Mouse (Mus musculus) heart, embryonic 13.5 days (tissue): ENCODE results near the gene Zdhhc6. TPM values are rescaled to one million over a fixed set of nuclear protein-coding genes. Genes with fewer than 3 reads are reported as not detected.

Source experiments
- ATAC-seq: fragments of 200-750 bp; cut with Nextera tagmentation; 2 replicates; pipeline ENCODE4 v1.8.0; 2017; ENCODE audit warnings: moderate TSS enrichment; ENCODE audit not compliant: insufficient number of reproducible peaks, low FRiP score, low TSS enrichment; ENCODE audit errors: extremely low read depth
- H3K27ac ChIP-seq: fragments of 300-500 bp; sonication (generic); replicated peaks from 2 replicates; pipeline ENCODE4 v1.5.1; 2015; ENCODE audit warnings: moderate library complexity, mild to moderate bottlenecking, inconsistent platforms
- H3K27me3 ChIP-seq: fragments of 300-500 bp; sonication (generic); replicated peaks from 2 replicates; pipeline ENCODE4 v1.6.1; 2015; ENCODE audit warnings: mild to moderate bottlenecking, inconsistent platforms
- H3K36me3 ChIP-seq: fragments of 300-500 bp; sonication (generic); 2 replicates; pipeline ENCODE4 v1.6.1; 2015; ENCODE audit warnings: mild to moderate bottlenecking, inconsistent platforms
- H3K4me1 ChIP-seq: fragments of 300-500 bp; sonication (generic); 2 replicates; pipeline ENCODE4 v1.6.1; 2015; ENCODE audit warnings: inconsistent platforms
- H3K4me2 ChIP-seq: fragments of 300-500 bp; sonication (generic); 2 replicates; pipeline ENCODE4 v1.6.1; 2015; ENCODE audit warnings: inconsistent platforms, mild to moderate bottlenecking, moderate library complexity
- H3K4me3 ChIP-seq: fragments of 300-500 bp; sonication (generic); 2 replicates; pipeline ENCODE4 v1.5.1; 2015; ENCODE audit warnings: moderate library complexity, mild to moderate bottlenecking, inconsistent platforms
- H3K9ac ChIP-seq: fragments of 300-500 bp; sonication (generic); 2 replicates; pipeline ENCODE4 v1.6.1; 2015; ENCODE audit warnings: inconsistent platforms, mild to moderate bottlenecking, moderate library complexity
- H3K9me3 ChIP-seq: fragments of 300-500 bp; sonication (generic); 2 replicates; pipeline ENCODE4 v1.6.1; 2016; ENCODE audit warnings: inconsistent platforms
- WGBS: fragments of 180-500 bp; shearing (Covaris S2); methylation state at CpG from one replicate; pipeline ENCODE4 v1.1.7; 2015; ENCODE audit warnings: mixed read lengths; 5-methylcytosine and 5-hydroxymethylcytosine counted together
- polyA plus RNA-seq: library from polyadenylated mRNA; unstranded; fragments of >200 nt; fragmentation: Nextera tagmentation; extraction: Ambion mirVana; gene quantifications from 2 replicates; pipeline ENCODE4 v1.2.1, GENCODE M21; 2015

Gene Zdhhc6
- polyA plus RNA-seq, 1 experiment from 2014 or later: 59.4 TPM

DNA sequence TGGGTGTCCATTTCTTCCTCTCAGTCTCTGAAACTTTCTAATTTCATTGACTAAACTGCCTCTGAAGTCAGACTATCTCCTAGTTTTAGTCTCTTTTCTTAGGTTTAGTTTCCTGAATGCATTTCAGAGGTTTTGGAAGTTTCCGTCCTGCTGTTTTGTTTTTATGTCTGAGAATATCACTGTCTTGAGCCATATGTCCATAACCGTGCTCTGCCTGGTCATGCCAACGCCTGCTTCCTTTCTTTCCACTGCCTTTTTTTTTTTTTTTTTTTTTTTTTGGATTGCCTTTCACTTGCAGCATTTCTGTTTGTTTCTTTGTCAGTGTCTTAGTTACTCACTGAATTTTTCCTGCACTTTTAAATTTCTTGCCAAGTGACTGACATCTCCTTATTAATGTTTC is 15.3 kb downstream of the Zdhhc6 start:
- no peak overlapping the region for H3K9ac ChIP-seq
- WGBS: 79% methylated on average over 3 of the region's 3 CpGs
- H3K27ac ChIP-seq: no peak overlapping the region
- no peak overlapping the region for H3K4me3 ChIP-seq
- peaks cover 88% of the 10 kb centered on the region for H3K36me3 ChIP-seq
- no peak overlapping the region for H3K4me2 ChIP-seq
- H3K4me1 ChIP-seq: no peaks in the 10 kb centered on the region
- H3K9me3 ChIP-seq: no peaks in the 10 kb centered on the region
- no peaks in the 10 kb centered on the region for H3K27me3 ChIP-seq
- no peak for ATAC-seq

DNA sequence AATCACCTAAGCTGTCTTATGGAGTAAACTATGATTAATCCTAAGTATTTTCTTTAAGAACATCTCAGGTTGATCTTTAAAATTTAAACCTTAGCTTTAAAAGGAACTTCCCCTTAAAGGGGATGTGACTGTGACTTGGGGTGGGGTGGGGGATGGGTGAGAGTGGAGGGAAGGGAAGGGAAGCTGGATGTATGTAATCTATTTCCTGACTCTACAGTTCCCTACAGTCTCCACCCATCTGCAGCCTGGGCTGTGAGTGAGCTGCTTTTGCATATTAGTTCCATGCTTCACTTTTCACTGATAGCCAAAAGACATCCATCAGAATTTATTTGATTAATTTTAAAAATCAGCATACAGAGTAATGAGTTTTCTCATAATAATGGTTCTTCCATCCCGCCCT is 16.5 kb downstream of the Zdhhc6 start:
- Histone ChIP-seq H3K36me3 (peaks cover 92% of the 10 kb centered on the region), H3K9me3 (no peaks in the 10 kb centered on the region), H3K27me3 (no peaks in the 10 kb centered on the region), H3K4me3 (no peak overlapping the region), H3K9ac (no peak overlapping the region), H3K4me2 (no peak overlapping the region), H3K27ac (no peak overlapping the region), H3K4me1 (no peaks in the 10 kb centered on the region)
- no peak for ATAC-seq
- WGBS: 83% methylated on average over 1 of the region's 1 CpGs

DNA sequence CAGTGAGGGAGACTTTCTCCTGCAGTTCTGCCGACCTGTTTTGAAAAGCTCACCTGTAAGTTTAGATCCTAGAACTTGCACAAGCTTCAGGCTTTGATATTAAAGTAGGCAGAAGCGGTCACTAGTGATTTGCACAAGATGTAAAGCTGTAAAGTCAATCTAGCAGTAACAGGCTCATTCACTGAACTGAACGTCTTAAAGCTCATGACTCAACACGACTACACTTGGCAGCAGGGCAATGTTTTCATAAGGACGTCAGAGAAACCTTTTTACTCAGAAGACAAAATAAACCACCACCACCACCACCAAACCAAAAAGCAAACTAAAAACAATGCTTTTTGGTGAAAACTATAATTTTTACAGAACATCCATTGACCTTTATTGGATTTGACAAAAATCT is 17.9 kb downstream of the Zdhhc6 start:
- WGBS: 72% methylated on average over 5 of the region's 5 CpGs
- Histone ChIP-seq H3K4me3 (no peak overlapping the region), H3K9ac (no peak overlapping the region), H3K36me3 (peaks cover 90% of the 10 kb centered on the region), H3K4me2 (no peak overlapping the region), H3K27me3 (no peaks in the 10 kb centered on the region), H3K4me1 (0 out of 2 replicates have a peak, but pooled peaks cover 4% of the 10 kb centered on the region), H3K9me3 (no peaks in the 10 kb centered on the region), H3K27ac (no peak overlapping the region)
- no peak for ATAC-seq

DNA sequence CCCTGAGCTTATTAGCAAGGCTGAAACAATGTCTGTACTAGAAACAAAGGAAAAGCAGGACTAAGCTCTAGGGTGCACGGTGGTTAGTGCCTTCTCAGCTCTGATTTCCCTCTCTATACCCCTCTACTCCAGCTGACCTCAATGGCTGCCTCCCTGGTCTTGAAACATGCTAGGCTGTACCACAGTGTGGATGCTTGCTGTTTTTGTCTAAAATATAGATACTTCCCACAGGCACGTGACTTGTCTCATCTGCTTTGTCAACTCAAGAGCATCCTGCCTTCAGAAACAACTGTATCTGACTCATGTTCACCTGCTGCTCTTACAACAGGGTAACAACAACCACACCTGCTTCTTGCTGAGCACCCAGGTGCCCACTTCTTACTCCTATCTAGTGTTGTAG is 18.3 kb downstream of the Zdhhc6 start:
- Histone ChIP-seq H3K4me2 (no peak overlapping the region), H3K4me1 (0 out of 2 replicates have a peak, but pooled peaks cover 4% of the 10 kb centered on the region)

DNA sequence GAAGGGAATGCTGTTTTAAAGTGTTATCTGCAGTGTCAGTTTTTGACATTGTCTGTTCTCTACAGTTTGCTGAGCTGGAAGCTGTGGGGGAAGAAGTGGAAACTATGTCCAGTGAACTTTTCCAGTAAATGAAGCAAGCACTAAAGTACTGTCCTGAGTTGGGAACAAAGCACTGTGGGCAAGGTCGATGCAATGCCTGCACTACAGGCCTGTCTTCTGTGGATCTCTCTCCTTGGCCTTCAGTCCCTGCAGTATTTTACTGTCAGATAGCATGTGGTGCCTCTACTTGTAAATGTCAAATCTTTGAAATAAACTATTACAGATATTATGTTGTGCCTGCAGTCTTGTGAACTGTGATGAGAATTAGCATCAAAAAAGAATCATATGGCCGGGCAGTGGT is 19.5 kb downstream of the Zdhhc6 start:
- Histone ChIP-seq H3K4me2 (no peak overlapping the region), H3K27me3 (no peaks in the 10 kb centered on the region), H3K27ac (no peak overlapping the region), H3K9ac (no peak overlapping the region), H3K4me1 (0 out of 2 replicates have a peak, but pooled peaks cover 4% of the 10 kb centered on the region), H3K4me3 (no peak overlapping the region), H3K36me3 (peaks cover 81% of the 10 kb centered on the region), H3K9me3 (no peaks in the 10 kb centered on the region)
- 91% methylated on average over 2 of the region's 2 CpGs for WGBS
- no peak for ATAC-seq

More for the DNA sequence above, 18.3 kb downstream of the Zdhhc6 start:
- ATAC-seq: no peak
- H3K27me3 ChIP-seq: no peaks in the 10 kb centered on the region
- no peak overlapping the region for H3K9ac ChIP-seq
- peaks cover 85% of the 10 kb centered on the region for H3K36me3 ChIP-seq
- no peak overlapping the region for H3K27ac ChIP-seq
- no peaks in the 10 kb centered on the region for H3K9me3 ChIP-seq
- 89% methylated on average over 2 of the region's 2 CpGs for WGBS
- H3K4me3 ChIP-seq: no peak overlapping the region

DNA sequence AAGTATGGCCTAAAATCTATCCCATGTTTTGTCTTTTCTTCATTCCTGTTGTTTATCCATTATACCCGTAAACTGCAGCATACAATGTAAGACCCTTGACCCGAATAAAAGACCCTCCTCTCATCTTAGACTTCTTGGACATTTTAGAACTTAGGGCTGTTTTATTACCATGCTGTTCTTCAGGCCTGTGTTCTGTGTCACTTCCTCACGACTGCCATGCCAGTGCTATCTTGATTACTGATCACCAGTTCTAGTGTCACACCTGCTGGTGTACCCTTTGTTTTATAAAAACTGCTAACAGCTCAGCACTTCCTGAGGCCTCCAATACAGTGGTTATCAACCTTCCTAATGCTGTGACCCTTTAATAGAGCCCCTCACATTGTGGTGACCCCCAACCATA is 20.3 kb downstream of the Zdhhc6 start:
- 80% methylated on average over 3 of the region's 3 CpGs for WGBS
- H3K4me1 ChIP-seq: 0 out of 2 replicates have a peak, but pooled peaks cover 4% of the 10 kb centered on the region
- no peak overlapping the region for H3K9ac ChIP-seq
- no peak for ATAC-seq
- H3K36me3 ChIP-seq: peaks cover 80% of the 10 kb centered on the region
- no peak overlapping the region for H3K4me2 ChIP-seq
- H3K9me3 ChIP-seq: no peaks in the 10 kb centered on the region
- no peak overlapping the region for H3K4me3 ChIP-seq
- no peaks in the 10 kb centered on the region for H3K27me3 ChIP-seq
- no peak overlapping the region for H3K27ac ChIP-seq

DNA sequence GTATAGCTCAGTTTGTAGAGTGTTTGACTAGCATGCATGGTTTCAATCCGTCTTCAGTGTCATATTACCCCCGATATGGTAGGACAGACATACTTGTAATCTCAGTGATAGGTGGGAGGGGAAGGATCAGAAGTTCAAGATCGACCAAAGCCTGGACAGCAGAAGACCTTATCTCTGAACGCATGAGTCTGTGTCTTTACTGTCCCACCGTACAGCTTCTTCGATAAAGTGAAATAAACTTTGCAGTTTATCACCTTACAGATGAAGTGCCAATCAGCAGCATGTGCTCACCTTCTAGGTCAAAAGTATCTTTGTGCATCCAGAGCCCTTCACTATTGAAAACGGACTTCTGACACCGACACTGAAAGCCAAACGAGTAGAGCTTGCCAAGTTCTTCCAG is 20.8 kb downstream of the Zdhhc6 start:
- H3K9me3 ChIP-seq: no peaks in the 10 kb centered on the region
- H3K4me2 ChIP-seq: no peak overlapping the region
- no peaks in the 10 kb centered on the region for H3K27me3 ChIP-seq
- peaks cover 80% of the 10 kb centered on the region for H3K36me3 ChIP-seq
- no peak overlapping the region for H3K27ac ChIP-seq
- no peak overlapping the region for H3K4me3 ChIP-seq
- H3K4me1 ChIP-seq: 0 out of 2 replicates have a peak, but pooled peaks cover 4% of the 10 kb centered on the region
- 78% methylated on average over 9 of the region's 9 CpGs for WGBS
- ATAC-seq: no peak
- no peak overlapping the region for H3K9ac ChIP-seq

DNA sequence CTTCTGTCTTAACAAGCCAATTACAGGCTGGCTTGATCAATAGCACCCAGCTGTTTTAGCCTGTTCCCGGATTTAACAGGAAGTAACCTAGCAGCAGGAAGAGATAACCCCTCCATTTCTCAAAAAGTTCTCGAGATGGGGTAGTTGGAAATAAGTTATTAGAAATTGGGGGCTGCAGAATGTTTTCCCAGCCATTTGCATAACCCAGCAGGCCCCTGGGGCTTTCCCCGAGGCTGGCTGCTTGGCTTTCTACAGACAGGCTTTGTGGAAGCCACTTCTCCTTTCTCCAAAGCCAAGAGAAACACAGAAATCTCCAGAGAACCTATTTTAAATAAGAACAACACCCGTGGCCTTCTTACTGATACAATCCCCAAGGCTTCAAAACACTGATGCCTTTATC is 22.7 kb downstream of the Zdhhc6 start:
- Histone ChIP-seq H3K4me1 (0 out of 2 replicates have a peak, but pooled peaks cover 4% of the 10 kb centered on the region), H3K4me3 (no peak overlapping the region), H3K27me3 (no peaks in the 10 kb centered on the region), H3K9me3 (no peaks in the 10 kb centered on the region), H3K4me2 (no peak overlapping the region), H3K27ac (no peak overlapping the region), H3K9ac (no peak overlapping the region), H3K36me3 (peaks cover 83% of the 10 kb centered on the region)
- ATAC-seq: no peak
- WGBS: 21% methylated on average over 4 of the region's 4 CpGs

DNA sequence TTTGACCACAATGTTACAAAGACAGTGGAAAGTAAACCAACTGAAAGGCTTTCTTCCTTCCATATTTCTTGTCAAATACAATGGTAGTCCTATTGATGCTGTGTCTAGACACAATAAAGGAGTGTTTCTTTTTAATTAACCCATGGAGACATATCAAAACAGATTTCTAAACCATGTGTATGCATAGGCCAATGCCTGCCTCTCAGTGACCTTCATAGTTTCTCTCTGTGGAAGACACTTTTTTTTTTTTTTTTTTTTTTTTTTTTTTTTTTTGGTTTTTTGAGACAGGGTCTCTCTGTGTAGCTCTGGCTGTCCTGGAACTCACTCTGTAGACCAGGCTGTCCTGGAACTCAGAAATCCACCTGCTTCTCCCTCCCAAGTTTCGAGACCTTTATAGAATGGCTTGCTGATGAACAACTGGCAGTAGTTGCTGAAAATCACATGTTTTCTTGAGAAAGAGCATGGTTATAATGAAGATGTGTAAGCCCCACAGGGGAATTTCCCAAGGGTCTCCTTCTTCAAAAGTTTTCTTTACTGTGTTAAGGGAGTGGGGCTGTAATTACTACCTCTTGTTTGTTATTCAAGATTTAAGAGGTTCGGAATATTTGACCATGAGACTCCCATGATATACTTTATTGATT is 23.5 kb downstream of the Zdhhc6 start:
- no peak overlapping the region for H3K4me3 ChIP-seq
- no peak for ATAC-seq
- no peak overlapping the region for H3K9ac ChIP-seq
- H3K27ac ChIP-seq: no peak overlapping the region
- H3K9me3 ChIP-seq: no peaks in the 10 kb centered on the region
- no peak overlapping the region for H3K4me2 ChIP-seq
- WGBS: 95% methylated on average over 2 of the region's 2 CpGs
- peaks cover 84% of the 10 kb centered on the region for H3K36me3 ChIP-seq
- 0 out of 2 replicates have a peak, but pooled peaks cover 4% of the 10 kb centered on the region for H3K4me1 ChIP-seq
- no peaks in the 10 kb centered on the region for H3K27me3 ChIP-seq

DNA sequence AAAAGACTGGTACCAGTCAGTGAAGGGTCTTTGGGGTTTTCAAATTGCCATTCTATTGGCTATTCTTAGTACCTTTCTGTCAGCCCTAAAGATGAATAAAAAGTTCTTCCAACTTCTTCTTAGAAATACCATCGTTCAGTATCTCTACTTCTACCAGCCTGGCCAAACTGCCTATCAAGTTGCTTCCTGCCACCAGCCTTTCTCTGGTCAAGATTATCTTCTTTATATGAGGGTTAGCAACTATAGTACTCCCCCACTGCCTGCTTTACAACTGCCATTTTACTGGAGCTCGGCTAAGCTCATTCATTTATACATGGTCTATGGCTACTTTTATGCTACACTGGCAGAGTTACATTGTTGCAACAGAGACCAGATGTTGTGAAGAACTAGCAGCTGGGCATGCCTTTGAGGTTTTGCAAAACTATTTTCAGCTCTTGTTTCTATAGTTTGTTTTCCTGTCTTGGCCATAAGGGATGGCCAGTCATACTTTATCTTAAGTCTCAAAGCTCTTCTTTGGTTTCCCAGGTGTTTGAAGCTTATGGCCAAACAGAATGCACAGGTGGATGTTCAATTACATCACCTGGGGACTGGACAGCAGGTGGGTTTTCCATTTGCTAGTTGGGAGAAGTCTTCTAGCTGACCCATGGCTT is 25.1 kb downstream of the Zdhhc6 start:
- no peak overlapping the region for H3K4me2 ChIP-seq
- no peaks in the 10 kb centered on the region for H3K9me3 ChIP-seq
- ATAC-seq: no peak
- H3K4me1 ChIP-seq: 0 out of 2 replicates have a peak, but pooled peaks cover 4% of the 10 kb centered on the region
- H3K36me3 ChIP-seq: peaks cover 82% of the 10 kb centered on the region
- H3K27me3 ChIP-seq: no peaks in the 10 kb centered on the region
- H3K9ac ChIP-seq: no peak overlapping the region
- H3K27ac ChIP-seq: no peak overlapping the region
- 74% methylated on average over 2 of the region's 2 CpGs for WGBS
- no peak overlapping the region for H3K4me3 ChIP-seq

DNA sequence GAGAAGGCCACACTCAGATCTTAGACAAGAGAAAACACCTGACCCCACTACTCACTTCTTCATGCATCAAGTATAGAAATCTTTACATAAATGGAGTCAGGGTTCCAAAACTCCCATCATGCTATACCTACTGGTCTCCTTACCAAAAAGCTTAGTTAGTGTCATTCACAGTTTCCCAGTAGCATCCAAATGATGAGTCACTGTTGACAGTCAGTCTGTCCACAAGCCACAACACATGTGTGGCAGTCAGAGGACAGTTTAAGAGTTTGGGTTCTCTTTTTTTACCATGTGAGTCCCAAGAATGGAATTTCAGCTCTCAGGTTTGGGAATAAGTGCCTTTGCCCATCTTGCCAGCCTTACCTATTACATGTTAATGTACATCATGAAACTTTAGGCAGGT is 26.9 kb downstream of the Zdhhc6 start:
- 0 out of 2 replicates have a peak, but pooled peaks cover 4% of the 10 kb centered on the region for H3K4me1 ChIP-seq
- H3K36me3 ChIP-seq: peaks cover 83% of the 10 kb centered on the region
- H3K4me3 ChIP-seq: no peak overlapping the region
- no peak for ATAC-seq
- H3K9ac ChIP-seq: no peak overlapping the region
- no peak overlapping the region for H3K4me2 ChIP-seq
- H3K27me3 ChIP-seq: no peaks in the 10 kb centered on the region
- no peak overlapping the region for H3K27ac ChIP-seq
- H3K9me3 ChIP-seq: no peaks in the 10 kb centered on the region

DNA sequence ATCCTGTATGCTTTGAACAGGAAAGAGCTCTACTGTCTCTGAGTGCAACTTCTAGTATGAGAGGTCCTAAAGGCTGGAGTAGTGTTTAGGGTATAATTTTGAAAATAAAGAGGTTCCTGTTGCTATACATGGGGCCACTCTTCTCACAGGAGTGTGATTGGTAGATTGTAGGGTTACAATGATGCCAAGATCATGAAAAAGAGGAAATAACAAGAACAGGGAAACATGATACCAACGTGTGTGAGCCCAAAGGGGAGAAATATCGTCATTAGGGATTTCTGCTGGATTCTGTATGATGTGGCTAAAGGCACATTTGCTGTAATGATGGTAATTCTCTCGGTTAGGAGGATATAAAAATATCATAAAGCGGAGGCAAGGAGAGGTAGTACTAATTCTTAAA is 29.8 kb downstream of the Zdhhc6 start:
- no peaks in the 10 kb centered on the region for H3K4me1 ChIP-seq
- H3K4me3 ChIP-seq: no peak overlapping the region
- H3K9ac ChIP-seq: no peak overlapping the region
- H3K27me3 ChIP-seq: no peaks in the 10 kb centered on the region
- WGBS: 82% methylated on average over 4 of the region's 4 CpGs
- H3K9me3 ChIP-seq: no peaks in the 10 kb centered on the region
- H3K27ac ChIP-seq: no peak overlapping the region
- H3K4me2 ChIP-seq: no peak overlapping the region
- peaks cover 92% of the 10 kb centered on the region for H3K36me3 ChIP-seq
- no peak for ATAC-seq
